Mouse (Mus musculus) stomach, postnatal 0 days (tissue): ENCODE measurements around the gene Tox4.

Experiments used
- CTCF ChIP-seq: IDR thresholded peaks from 2 replicates; pipeline ENCODE4 v1.5.1; 2016; ENCODE audit warnings: antibody characterized with exemption, low read depth, mild to moderate bottlenecking, moderate library complexity
- EP300 ChIP-seq: optimal IDR thresholded peaks from 2 replicates; pipeline ENCODE3; 2016; ENCODE audit warnings: antibody characterized with exemption

DNA sequence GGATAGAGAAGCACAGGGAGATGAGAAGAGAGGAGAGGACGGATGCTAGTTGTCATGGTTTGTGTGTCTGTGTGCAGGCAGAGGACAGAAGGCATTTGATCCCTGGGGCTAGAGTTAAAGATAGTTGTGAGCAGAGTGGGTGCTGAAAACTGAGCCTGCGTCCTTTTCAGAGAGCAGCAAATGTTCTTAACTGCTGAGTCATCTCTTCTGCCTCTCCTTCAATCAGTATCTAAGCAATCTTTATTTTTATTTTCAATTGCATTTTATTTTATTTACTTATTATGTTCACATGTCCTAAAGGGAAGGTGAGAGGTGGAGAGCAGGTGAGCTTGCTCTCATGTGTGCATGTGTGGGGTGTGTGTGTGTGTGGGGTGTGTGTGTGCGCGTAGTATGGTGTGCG, 4.7 kb downstream of the Tox4 start:
- TF ChIP-seq CTCF = no peak
- no peak for TF ChIP-seq EP300
